Mouse (Mus musculus): Measurements from ENCODE around the gene Ccdc92. TPM values are rescaled to one million over a fixed set of nuclear protein-coding genes. Genes with fewer than 3 reads are reported as not detected.

The Ccdc92 gene
- 3.8 and 5.0 TPM in 2 replicates for polyA plus RNA-seq (2012; rRNA removed)
- polyA plus RNA-seq (2014; fragmentation: Nextera tagmentation; extraction: Ambion mirVana), result 4.1 and 4.2 TPM in 2 replicates

- Histone ChIP-seq H3K36me3 (ENCODE audit: control insufficient read depth, insufficient read depth, low read length) (peaks cover 10% of the 10 kb centered on the region; the same call in 1 of the 2 replicates), H3K4me1 (ENCODE audit: control insufficient read depth, insufficient read depth, low read length) (peaks cover 6% of the 10 kb centered on the region), H3K9ac (ENCODE audit: low read depth, low read length, severe bottlenecking) (peak within 1 kb of the TSS; percentile 90), H3K27ac (replicated peaks; ENCODE audit: low read depth, low read length) (peak within 1 kb of the TSS; percentile 82), H3K4me3 (replicated peaks; ENCODE audit: low read length) (peak within 1 kb of the TSS; percentile 97), H3K9me3 (ENCODE audit: control insufficient read depth, low read length) (no peaks in the 10 kb centered on the region), H3K27me3 (ENCODE audit: control insufficient read depth, insufficient read depth, low read length) (peaks cover 17% of the 10 kb centered on the region), H3K4me2 (replicated peaks; ENCODE audit: low read depth, low read length, severe bottlenecking) (peak within 1 kb of the TSS; percentile 96)
- peak; percentile 68; the same call in 1 of the 2 replicates for TF ChIP-seq POLR2A (IDR thresholded peaks at IDR 0.05; ENCODE audit: borderline replicate concordance, extremely low read depth, insufficient read depth, insufficient read length)
- DNase-seq (ENCODE audit: low spot score) (peak; percentile 97), ATAC-seq (ENCODE audit: low FRiP score, low read depth) (peak; percentile 96)
- 1% methylated on average over 66 of the region's 103 CpGs for WGBS
Measured at GRCm38 (mm10) chr5:124862013-124862866, at the start of gene Ccdc92, which contains the start of gene Zfp664. Gene Ccdc92 (minus strand): TSS chr5:124862424. Gene Zfp664 (plus strand): TSS chr5:124862691.

- no peak overlapping the region for H3K9ac ChIP-seq (ENCODE audit: low read depth, low read length, severe bottlenecking)
- H3K4me1 ChIP-seq (ENCODE audit: control insufficient read depth, insufficient read depth, low read length), result 0 out of 2 replicates have a peak, but pooled peaks cover 7% of the 10 kb centered on the region
- H3K4me3 ChIP-seq (replicated peaks; ENCODE audit: low read length), result no peak overlapping the region
- H3K27ac ChIP-seq (replicated peaks; ENCODE audit: low read depth, low read length), result no peak overlapping the region
- no peaks in the 10 kb centered on the region for H3K36me3 ChIP-seq (ENCODE audit: control insufficient read depth, insufficient read depth, low read length)
- ATAC-seq (ENCODE audit: low FRiP score, low read depth) (peak; percentile 78), DNase-seq (ENCODE audit: low spot score) (peak; percentile 84)
- TF ChIP-seq POLR2A (IDR thresholded peaks at IDR 0.05; ENCODE audit: borderline replicate concordance, extremely low read depth, insufficient read depth, insufficient read length), result no peak
- WGBS, result 21% methylated on average over 5 of the region's 5 CpGs
- H3K27me3 ChIP-seq (ENCODE audit: control insufficient read depth, insufficient read depth, low read length), result no peaks in the 10 kb centered on the region
- no peak overlapping the region for H3K4me2 ChIP-seq (replicated peaks; ENCODE audit: low read depth, low read length, severe bottlenecking)
- H3K9me3 ChIP-seq (ENCODE audit: control insufficient read depth, low read length), result no peaks in the 10 kb centered on the region
Measured at GRCm38 (mm10) chr5:124908860-124909259, 46.6 kb upstream of the Ccdc92 start.

GRCm38 (mm10) chr5:124906890-124907289 lies 44.7 kb upstream of the Ccdc92 start:
- Histone ChIP-seq H3K27me3 (ENCODE audit: control insufficient read depth, insufficient read depth, low read length) (no peaks in the 10 kb centered on the region), H3K4me3 (replicated peaks; ENCODE audit: low read length) (no peak overlapping the region), H3K36me3 (ENCODE audit: control insufficient read depth, insufficient read depth, low read length) (no peaks in the 10 kb centered on the region), H3K4me1 (ENCODE audit: control insufficient read depth, insufficient read depth, low read length) (no peaks in the 10 kb centered on the region), H3K9me3 (ENCODE audit: control insufficient read depth, low read length) (no peaks in the 10 kb centered on the region), H3K4me2 (replicated peaks; ENCODE audit: low read depth, low read length, severe bottlenecking) (no peak overlapping the region), H3K9ac (ENCODE audit: low read depth, low read length, severe bottlenecking) (no peak overlapping the region), H3K27ac (replicated peaks; ENCODE audit: low read depth, low read length) (no peak overlapping the region)
- ATAC-seq (ENCODE audit: low FRiP score, low read depth) (no peak), DNase-seq (ENCODE audit: low spot score) (no peak)
- WGBS, result 67% methylated on average over 13 of the region's 13 CpGs
- no peak for TF ChIP-seq POLR2A (IDR thresholded peaks at IDR 0.05; ENCODE audit: borderline replicate concordance, extremely low read depth, insufficient read depth, insufficient read length)

- no peak for DNase-seq (ENCODE audit: low spot score)
- Histone ChIP-seq H3K4me3 (replicated peaks; ENCODE audit: low read length) (no peak overlapping the region), H3K4me1 (ENCODE audit: control insufficient read depth, insufficient read depth, low read length) (peaks cover 8% of the 10 kb centered on the region), H3K27ac (replicated peaks; ENCODE audit: low read depth, low read length) (no peak overlapping the region), H3K9ac (ENCODE audit: low read depth, low read length, severe bottlenecking) (no peak overlapping the region), H3K36me3 (ENCODE audit: control insufficient read depth, insufficient read depth, low read length) (no peaks in the 10 kb centered on the region), H3K4me2 (replicated peaks; ENCODE audit: low read depth, low read length, severe bottlenecking) (no peak overlapping the region), H3K9me3 (ENCODE audit: control insufficient read depth, low read length) (no peaks in the 10 kb centered on the region), H3K27me3 (ENCODE audit: control insufficient read depth, insufficient read depth, low read length) (no peaks in the 10 kb centered on the region)
- WGBS, result 84% methylated on average over 4 of the region's 4 CpGs
- ATAC-seq (ENCODE audit: low FRiP score, low read depth), result no peak
- no peak for TF ChIP-seq POLR2A (IDR thresholded peaks at IDR 0.05; ENCODE audit: borderline replicate concordance, extremely low read depth, insufficient read depth, insufficient read length)
Measured at GRCm38 (mm10) chr5:124903852-124904251, 41.6 kb upstream of the Ccdc92 start.

- Histone ChIP-seq H3K27ac (replicated peaks; ENCODE audit: low read depth, low read length) (no peak overlapping the region), H3K4me1 (ENCODE audit: control insufficient read depth, insufficient read depth, low read length) (peaks cover 8% of the 10 kb centered on the region), H3K9ac (ENCODE audit: low read depth, low read length, severe bottlenecking) (no peak overlapping the region), H3K4me3 (replicated peaks; ENCODE audit: low read length) (no peak overlapping the region), H3K4me2 (replicated peaks; ENCODE audit: low read depth, low read length, severe bottlenecking) (no peak overlapping the region), H3K36me3 (ENCODE audit: control insufficient read depth, insufficient read depth, low read length) (no peaks in the 10 kb centered on the region), H3K9me3 (ENCODE audit: control insufficient read depth, low read length) (no peaks in the 10 kb centered on the region), H3K27me3 (ENCODE audit: control insufficient read depth, insufficient read depth, low read length) (no peaks in the 10 kb centered on the region)
- no peak for TF ChIP-seq POLR2A (IDR thresholded peaks at IDR 0.05; ENCODE audit: borderline replicate concordance, extremely low read depth, insufficient read depth, insufficient read length)
- WGBS, result 76% methylated on average over 10 of the region's 10 CpGs
- ATAC-seq (ENCODE audit: low FRiP score, low read depth) (no peak), DNase-seq (ENCODE audit: low spot score) (no peak)
Measured at GRCm38 (mm10) chr5:124902195-124902594, 40.0 kb upstream of the Ccdc92 start.
